Mouse (Mus musculus): Measurements from ENCODE around the gene Lrrn2.

The Lrrn2 gene

DNA sequence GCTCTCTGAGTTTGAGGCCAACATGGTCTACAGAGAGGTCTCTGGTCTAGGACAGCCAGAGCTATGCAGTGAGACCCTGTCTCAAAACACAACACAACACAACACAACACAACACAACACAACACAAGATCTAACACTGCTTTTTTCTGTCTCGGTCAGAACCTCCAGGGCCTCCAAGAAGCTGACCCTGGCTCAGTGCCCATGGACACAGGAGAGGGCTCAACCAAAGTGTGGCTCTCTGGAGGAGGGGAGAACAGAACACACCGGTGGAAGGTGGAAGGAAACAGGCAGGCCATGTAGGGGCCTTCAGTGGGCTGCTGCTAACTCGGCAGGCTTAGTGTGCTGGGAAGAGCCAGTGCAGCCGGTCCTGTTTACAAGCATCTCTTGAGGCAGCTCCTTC lies 5.6 kb downstream of the Lrrn2 start:
- DNase-seq (ENCODE audit: extremely low read depth, low read depth, low spot score): no peak

GRCm38 (mm10) chr1:132886626-132887025 lies 6.6 kb downstream of the Lrrn2 start:
- no peak for DNase-seq (ENCODE audit: extremely low read depth, low read depth, low spot score)

DNA sequence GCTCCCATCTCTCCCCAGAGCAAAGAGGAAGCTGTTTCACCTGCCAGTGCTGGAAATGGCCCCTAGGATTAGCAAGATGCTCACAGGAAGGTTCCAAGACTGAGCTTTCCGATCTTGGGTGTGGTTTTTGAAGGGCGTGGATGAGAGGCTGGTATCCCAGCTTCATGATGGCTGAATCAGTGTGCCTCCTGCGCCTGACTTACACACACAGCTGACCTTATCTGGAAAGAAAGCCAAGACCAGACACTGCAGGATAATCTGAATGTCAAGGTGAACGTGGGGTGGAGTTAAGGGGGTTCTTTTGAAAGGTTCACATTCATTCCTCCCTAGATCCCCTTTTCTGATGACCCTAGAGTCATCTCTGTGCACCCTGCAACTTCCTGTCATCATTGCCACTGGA lies 8.7 kb downstream of the Lrrn2 start:
- no peak for DNase-seq (ENCODE audit: extremely low read depth, low read depth, low spot score)

DNA sequence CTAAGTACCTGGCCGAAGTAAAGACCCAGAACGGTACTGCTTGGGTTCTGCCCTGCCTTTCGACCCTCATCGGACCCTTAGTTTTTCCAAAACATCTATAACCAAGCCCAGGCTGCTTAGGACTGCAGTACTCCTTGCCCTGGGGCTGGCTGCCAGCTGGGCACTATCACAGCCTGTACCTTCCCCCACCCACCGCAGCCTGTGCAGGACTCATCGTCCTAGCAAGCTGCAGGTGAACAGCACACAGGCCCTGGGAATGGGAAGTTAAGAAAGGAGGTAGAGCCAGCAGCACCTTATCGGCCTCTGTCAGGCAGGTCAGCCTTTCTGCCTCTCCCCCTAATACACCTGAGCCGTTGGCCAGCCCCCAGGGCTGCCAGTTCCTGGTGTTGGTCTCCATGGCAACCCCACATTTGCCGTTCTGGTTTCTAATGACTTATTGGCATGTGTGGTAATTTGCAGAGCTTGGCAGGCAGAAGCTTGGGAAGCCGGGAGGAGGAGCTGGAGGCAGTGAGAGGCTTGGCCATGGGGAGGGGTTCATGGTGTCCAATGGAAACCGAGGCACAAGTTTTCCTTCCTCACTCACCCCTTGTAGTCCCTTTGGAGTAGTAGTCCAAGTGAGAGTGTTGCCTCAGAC lies 10.2 kb downstream of the Lrrn2 start:
- DNase-seq (ENCODE audit: extremely low read depth, low read depth, low spot score): no peak

GRCm38 (mm10) chr1:132892065-132892464 lies 12.0 kb downstream of the Lrrn2 start:
- DNase-seq (ENCODE audit: extremely low read depth, low read depth, low spot score): no peak

DNA sequence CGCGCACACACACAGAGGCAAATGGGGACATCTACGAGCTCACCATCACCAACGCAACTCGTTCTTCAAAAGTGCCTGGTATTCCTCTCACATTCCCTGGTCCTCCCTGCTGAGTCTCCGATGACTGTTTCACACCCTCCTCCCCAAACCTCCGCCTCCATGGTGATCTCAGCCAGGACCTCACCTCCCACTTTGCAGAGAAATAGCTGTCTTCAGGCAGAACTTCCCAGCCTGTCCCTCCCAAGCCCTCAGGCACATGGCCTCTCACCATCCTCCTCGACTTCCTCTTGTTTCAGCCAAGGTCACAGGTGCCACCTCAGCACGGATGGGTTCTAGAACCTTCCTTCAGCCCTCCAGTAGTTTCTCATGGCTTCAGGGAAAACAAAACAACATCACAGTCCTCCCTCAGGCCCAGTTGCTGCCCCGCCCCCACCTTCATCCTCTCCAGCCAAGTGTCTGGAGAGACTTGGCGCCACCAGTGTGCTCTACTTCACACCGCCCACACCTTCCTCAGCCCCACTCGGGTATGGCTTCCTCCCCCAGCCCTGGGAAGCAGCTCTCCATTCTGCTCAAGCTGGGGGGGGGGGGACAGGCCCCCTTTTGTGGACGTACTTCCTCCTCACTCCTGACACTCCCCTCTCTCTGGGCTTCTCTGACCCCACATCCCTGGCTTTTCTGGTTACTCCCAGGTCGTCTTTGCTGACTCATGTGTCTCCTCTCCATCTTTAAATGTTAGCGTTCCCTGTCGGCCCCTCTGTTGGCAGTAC lies 13.4 kb downstream of the Lrrn2 start:
- no peak for DNase-seq (ENCODE audit: extremely low read depth, low read depth, low spot score)

DNA sequence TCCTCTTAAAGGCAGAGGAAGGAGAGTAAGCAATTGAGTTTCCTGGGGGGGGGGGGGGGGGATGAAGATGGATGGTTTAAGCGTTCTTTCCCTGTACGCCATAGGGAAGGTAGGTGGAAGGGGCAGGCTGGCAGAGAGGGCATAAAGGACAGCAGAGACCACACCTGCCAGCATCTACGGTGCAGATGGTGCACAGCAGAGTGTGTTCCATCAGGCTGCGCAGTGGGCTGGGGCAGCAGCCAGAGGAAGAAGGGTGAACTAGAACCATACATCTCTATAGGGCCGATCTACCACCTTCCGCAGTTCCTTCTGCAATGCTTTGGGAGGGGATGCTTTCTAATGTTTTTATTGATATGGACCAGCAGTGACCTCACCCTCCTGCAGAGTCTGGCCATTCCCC lies 19.0 kb downstream of the Lrrn2 start:
- DNase-seq (ENCODE audit: extremely low read depth, low read depth, low spot score): no peak

DNA sequence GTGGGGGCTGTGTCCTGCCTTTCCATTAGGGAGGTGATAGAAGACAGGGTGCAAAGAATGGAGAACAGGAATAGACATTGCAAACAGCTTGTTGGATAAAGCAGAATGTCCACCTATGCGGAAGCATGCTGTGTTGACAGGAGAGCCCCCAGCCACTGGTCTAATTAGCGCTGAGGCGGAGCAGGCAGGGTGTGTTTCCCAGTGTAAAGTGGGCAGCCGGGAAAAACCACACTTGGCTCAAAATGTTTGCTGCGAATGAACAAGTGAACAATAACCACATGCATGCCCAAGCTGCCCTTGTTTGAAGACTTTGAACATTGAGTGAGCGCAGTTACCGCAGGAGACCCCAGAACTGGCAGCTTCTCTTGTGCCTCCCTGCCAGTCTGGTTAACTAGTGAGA lies 19.6 kb downstream of the Lrrn2 start:
- DNase-seq (ENCODE audit: extremely low read depth, low read depth, low spot score): no peak

DNA sequence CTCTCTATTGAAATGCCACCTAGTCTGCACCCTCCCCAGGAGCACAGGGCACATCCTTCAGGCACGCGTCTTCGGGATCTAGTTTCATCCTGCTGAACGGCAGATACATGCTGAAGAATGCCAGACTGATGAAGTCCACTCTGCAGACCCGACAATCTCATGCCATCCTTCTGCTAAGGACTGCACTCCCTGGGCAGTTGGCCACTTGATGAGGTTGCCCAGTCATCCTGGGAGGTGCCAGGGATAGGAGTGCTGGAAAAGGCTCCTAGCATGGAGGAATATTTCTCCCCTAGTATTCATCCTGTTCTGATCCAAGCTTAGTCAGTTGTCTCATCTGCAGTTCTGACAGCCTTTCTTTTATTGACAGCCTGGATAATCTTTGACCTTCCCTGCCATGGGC lies 20.9 kb downstream of the Lrrn2 start:
- DNase-seq (ENCODE audit: extremely low read depth, low read depth, low spot score): no peak

DNA sequence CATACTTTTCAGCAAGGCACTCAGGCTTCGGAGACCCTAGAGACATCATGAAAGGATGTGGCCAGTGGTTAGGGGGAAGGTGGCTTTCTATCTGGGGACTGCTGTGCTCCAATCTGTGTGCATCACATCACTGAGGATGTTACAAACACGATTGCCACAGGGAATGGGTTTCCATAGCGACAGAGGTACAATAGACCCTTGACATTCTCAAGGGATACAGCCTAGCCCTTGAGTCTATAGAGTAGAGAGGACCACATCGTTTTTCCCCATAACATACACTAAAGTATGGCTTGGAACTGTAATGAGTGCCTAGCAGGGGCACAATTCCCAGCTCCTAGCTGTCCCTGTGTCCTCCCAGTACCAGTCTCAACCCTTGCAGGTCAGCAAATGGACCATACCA lies 23.4 kb downstream of the Lrrn2 start:
- DNase-seq (ENCODE audit: extremely low read depth, low read depth, low spot score): no peak

DNA sequence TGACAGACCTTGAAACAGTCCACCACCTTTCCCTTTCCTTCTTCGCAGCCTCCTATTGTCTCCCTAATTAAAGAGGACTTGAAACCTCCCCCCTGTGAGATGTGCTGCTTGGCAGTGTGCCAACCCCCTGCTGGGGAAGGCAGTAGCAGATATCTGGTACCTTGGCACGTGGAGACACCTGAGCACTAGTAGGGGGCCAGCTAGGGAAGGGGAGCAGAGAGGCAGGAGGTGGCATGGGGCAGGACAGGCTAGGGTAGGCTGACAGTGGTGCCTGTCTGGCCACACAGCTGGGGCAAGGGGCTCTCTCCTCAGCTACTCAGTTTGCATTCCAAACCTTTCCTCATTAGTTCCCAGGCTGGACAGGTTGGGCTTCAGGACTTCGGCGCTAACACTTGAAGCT lies 29.0 kb downstream of the Lrrn2 start:
- no peak for DNase-seq (ENCODE audit: extremely low read depth, low read depth, low spot score)

DNA sequence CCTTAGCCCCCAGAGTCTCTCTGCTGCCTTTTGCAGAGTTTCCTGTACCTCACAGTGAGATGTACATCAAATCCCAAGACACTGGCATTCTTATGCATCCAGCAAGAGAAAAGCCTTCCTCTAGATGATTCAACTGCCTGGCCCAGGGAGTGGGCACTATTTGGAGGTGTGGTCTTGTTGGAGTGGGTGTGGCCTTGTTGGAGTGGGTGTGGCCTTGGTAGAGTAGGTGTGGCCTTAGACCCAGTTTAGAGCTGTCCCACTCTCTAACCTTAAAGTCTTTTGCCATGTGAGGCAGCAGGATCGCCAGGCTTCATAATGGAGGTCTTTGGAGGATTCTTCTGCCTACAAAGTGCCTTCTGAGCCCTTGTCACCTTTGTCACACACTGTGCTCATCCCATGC lies 29.9 kb downstream of the Lrrn2 start:
- DNase-seq (ENCODE audit: extremely low read depth, low read depth, low spot score): no peak

DNA sequence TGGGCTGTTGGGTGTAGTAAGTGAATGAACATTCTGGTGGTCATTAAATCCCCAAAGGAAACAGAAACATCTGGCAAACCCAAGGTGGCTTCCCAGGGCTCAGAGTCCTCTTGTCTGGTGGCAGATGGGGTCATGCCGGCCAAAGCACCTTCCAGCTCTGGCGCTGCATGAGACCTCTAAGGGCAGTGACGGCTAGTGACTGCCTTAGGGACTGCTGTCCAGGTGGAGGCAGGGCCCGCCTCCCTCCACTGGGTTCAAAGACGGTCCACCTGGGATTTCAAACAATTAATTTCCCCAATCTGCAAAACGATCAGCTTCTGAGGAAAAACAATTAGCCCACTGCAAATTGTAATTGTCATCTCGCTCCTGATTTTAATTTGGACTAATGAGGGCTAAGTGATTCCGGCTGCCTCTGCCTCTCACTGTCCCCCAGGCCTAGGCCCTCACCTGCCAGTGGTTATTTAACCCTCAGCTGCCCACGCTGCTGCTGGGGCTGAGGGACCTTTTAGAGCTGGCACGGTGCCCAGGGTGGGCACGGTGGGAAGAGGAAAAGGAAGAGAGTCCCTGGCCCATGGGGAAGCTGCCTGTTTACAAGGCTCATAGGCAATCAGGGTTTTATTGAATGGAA lies 30.5 kb downstream of the Lrrn2 start:
- no peak for DNase-seq (ENCODE audit: extremely low read depth, low read depth, low spot score)

DNA sequence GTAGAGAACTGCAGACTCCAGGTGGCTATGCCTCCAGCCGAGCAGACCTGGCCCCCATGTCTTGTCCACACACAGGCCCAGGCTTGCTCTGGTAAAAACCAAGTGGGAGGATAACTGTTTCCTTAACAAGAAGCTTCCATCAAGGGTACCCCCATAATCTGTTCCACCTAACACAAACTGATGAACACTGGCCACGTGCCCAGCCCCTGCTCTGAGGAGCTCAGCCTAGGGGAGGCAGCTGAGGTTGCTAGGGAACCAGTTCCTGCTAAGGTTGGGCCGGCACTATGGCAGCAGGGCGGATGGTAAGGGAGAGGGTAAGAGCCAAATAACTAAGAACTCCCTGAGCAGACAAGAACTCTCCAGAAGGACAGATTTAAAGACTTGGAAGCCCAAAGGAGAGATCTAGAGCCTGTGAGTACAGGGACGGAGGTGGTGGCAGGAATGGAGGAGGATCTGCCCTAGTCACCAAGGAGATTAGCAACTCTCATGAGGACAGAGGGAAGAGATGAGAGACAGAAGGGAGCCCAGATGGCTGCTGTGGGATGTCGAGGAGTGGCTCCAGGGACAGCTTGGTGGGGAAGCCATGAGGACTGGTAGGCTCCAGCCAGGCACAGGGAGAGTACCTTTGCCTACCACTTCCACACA lies 35.9 kb downstream of the Lrrn2 start:
- no peak for DNase-seq (ENCODE audit: extremely low read depth, low read depth, low spot score)

DNA sequence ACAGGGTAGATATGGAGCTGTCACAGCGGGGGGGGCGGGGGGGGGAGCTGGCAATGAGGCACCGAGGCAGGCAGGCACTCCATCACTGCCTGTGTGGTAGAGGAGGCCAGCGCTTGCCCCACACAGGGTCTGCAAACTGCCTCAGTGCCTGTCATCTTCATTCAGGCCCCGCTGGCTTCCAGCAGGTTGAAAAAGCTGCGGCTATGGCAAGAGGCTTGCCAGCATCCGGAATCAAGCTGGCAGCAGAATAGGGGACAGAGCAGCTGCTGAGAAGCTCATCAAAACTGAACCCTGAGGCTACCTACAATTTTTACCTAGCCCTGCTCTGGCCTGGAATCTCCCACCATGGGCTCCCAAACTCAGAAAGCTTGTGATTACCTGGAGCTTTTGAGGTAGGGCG lies 37.5 kb downstream of the Lrrn2 start:
- DNase-seq (ENCODE audit: extremely low read depth, low read depth, low spot score): no peak

- no peak for DNase-seq (ENCODE audit: extremely low read depth, low read depth, low spot score)
These were observed 38.1 kb downstream of the Lrrn2 start for GRCm38 (mm10) chr1:132918117-132918680.

- DNase-seq (ENCODE audit: extremely low read depth, low read depth, low spot score): no peak
These were observed 39.2 kb downstream of the Lrrn2 start for GRCm38 (mm10) chr1:132919258-132919657.

- DNase-seq (ENCODE audit: extremely low read depth, low read depth, low spot score): no peak
These were observed 41.0 kb downstream of the Lrrn2 start for GRCm38 (mm10) chr1:132921071-132921470.

- no peak for DNase-seq (ENCODE audit: extremely low read depth, low read depth, low spot score)
These were observed 42.2 kb downstream of the Lrrn2 start for GRCm38 (mm10) chr1:132922257-132922656.

DNA sequence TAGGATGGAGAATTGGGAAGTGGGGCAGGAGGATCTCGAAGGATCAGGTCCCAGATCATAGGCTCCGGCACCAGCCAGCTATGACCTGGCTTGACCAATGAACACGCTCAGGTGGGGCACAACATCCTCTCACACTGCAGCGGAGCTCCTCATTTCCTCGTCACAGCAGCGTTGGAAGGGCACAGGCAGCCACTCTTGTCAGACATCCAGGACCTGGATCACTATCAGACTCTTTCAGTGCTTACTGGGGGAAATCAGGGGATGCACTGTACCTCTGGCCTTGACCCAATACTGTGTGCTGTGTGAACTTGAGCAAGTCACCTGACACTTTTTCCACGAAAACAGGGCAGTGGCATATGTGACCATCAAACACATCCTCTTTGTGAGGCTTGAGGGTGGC lies 45.2 kb downstream of the Lrrn2 start:
- DNase-seq (ENCODE audit: extremely low read depth, low read depth, low spot score): no peak

DNA sequence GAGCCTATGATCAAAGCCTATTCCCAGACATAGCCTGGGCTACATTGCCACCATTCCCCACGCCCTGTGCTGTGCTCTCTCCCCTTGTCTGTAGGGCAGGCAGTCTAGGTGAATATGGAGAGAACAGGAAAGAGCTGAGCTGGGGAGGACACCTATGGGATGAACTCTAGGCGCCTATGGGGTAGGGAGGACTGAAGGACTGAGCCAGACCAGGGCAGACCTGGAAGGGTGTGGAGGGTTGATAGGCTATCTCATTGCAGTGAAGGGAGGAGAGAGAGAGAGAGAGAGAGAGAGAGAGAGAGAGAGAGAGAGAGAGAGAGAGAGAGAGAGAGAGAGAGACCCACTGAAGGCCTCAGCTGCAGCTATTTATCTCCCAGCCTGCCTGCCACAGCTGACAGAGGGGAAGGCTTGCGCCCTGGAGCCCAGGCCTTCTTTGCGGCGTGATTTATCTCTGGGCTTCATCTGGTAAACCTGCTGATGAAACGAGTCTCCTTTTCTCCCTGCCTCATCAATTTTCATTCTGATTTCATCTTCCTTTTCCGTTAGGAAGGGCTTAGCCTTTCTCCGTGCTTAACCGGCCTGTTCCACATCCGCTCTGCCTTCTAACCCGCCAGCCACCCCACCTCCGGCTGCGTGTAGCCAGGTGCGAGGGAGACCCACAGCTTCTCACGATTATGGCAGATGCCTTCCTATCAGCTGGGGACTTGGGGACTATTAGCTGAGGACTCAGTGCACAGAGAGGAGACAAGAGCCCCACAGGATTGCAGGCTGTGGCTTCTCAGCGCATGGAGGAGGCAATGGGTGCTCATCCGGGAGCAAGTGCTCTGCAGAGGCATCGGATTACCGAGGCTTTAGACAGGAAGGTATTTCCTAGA lies 48.2 kb downstream of the Lrrn2 start:
- no peak for DNase-seq (ENCODE audit: extremely low read depth, low read depth, low spot score)

All from fat pad, adult 2 months (tissue).